Mouse (Mus musculus) T-helper 2 cell (primary cell): ENCODE measurements around the gene Sf3a1.
"Not testable (repeated sequence)": the region's sequence is repeated elsewhere in the genome, so short reads cannot be mapped to it uniquely, and the experiment has no call there.

Experiments
- in situ Hi-C: fragments of 300-600 bp; cut with MboI, MseI; formaldehyde crosslinking; loops from one replicate; pipeline ENCODE4 v1.15.1; 2025; ENCODE audit warnings: high pct_unique_total_duplicates

Gene Sf3a1

DNA sequence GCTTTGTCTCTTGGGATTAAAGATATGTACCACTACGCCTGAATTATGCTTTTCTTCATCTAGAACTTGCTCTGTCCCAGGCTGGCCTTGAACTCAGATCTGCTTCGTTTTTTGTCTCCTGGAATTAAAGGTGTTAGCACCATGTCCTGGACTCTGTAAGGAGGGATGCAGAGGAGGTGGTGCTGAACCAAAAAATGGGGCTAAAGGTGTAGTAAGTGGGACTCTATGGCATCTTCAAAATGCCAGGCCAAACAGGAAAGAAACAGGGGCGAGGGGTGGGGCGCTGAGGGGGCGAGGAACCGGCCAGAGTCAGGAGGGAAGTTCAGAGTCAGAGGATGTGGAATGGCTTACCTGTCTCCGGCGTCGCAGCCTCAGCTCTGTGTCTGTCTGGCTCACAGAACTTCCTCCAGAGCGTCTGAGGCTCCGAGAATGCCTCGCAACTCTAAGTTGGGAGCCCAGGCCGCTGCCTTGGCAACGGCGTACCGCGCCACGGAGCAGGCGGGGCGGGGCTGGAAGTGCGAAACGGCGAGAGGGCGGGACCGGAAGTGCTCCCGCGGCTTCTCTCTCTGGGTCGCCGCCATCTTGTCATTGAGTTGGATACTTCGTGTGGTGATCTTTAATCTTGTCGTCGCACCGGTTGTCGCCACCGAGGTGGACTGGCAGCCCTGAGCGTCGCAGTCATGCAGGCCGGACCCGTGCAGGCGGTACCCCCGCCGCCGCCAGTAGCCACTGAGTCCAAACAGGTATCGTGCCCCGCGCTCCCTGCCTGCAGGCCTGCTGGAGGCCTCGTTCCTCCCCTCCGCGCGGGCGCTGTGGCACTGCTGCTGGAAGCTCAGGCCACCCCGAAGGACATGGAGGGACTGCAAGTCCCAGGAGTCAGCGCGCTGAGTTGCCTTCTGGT lies at the start of gene Sf3a1, which contains the start of gene Ccdc157:
Sf3a1 (plus strand) TSS at position 543 of the 901 bp plus-strand sequence.
Ccdc157 (minus strand) TSS at position 486 of the 901 bp plus-strand sequence.
- in situ Hi-C loops, result no loop called here

DNA sequence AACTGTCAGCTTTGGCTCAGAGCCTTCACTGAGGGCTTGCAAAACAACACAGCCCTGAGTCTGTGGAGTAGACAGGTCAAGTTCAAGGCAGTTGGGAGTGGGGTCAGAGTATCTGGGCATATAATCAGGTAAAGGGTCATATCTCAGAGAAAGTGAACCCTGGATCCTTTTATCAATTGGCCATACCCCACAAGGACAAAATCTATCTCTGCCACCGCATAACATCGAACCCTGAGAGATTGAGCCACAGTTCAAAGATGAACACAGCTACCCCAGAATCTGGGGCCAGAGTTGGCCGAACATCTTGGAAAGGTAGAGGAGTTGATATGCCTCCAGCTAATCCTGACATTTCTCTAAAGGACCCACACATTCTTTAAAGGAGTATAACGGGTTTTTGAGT lies 48.1 kb upstream of the Sf3a1 start:
- in situ Hi-C loops, result no loop called here

DNA sequence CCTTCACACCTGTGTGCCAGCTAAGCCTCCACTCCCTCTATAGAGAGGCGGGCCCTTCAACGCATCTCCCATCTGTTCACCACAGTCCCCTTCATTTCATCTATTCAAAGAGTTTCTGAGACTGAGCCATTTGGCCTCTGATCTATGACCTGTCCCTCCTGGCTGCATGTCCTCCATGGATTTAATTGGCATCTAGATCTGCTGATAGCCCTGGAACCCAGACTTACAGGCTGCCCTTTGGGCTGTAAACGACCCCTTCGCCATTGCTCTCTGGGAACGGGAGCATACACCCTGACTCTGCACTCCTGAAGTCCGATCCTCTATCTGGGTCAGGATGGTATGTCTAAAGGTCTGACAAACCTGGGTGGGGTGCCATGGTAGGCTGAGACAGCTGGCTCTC lies 47.3 kb upstream of the Sf3a1 start:
- in situ Hi-C loops, result no loop called here

DNA sequence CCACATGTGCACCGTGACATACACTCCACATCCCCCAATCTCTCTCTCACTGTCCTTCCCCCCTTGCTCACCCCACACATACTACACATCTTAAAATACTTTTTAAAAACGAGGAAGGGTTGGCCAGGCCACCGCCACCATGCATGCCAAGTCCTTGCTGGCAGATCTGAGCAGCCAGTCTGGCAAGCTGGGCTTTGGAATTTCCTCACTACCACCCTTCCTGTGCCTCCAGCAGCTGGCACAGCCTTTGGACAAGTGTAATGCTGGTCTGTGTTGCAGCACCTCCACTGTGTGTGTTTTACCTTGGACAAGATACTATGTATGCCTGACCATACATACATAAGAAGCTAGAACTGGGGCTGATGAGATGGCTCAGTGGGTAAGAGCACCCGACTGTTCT lies 46.7 kb upstream of the Sf3a1 start:
- in situ Hi-C loops, result no loop called here

DNA sequence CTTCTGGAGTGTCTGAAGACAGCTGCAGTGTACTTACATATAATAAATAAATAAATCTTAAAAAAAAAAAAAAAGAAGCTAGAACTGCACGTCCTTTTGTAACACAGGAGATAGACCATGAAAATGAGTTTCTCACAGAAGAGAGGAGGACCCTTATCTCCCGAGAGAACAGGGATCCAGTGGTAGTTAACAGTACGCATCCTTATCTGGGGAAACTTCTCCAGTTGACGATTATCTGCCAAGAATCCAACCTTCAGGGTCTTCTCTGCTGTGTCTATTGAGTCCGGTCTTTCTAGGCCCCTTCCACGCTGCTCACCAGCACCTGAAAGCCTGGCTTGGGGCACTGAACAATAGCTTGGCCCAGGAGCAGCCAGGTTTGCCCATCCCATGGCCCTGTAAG lies 46.2 kb upstream of the Sf3a1 start:
- in situ Hi-C loops, result no loop called here

DNA sequence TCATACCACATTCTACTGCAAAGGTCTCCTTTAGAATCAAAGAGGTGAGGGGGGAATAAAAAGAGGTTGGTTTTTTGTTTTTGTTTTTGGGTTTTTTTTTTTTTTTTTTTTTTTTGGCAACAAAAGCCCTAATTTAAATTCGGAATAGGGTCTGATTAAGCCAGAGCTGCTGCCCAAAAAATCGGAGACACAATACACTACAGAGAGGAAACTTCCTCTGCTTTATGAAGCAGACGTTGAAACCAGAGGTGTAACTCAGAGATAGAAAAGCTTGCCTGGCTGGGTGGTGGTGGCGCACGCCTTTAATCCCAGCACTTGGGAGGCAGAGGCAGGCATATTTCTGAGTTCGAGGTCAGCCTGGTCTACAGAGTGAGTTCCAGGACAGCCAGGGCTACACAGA lies 45.6 kb upstream of the Sf3a1 start:
- in situ Hi-C loops, result not testable (repeated sequence)

DNA sequence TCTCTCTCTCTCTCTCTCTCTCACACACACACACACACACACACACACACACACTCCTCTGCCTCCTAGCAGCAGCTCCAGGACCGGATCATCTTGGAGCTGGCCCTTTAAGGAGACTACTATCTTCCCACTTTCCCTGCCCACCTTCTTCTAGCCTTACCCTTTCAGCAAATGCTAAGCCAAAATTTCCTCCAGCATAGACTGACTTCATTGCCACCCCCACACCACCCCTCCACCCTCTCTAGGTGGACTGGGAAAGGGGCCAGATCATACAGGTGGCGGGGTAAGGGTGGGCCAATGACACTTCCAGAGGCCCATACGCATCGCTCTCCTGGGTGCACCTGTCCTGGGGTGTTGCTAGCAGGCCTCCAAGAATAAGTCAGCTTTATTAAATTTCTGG lies 44.7 kb upstream of the Sf3a1 start:
- in situ Hi-C loops, result no loop called here

DNA sequence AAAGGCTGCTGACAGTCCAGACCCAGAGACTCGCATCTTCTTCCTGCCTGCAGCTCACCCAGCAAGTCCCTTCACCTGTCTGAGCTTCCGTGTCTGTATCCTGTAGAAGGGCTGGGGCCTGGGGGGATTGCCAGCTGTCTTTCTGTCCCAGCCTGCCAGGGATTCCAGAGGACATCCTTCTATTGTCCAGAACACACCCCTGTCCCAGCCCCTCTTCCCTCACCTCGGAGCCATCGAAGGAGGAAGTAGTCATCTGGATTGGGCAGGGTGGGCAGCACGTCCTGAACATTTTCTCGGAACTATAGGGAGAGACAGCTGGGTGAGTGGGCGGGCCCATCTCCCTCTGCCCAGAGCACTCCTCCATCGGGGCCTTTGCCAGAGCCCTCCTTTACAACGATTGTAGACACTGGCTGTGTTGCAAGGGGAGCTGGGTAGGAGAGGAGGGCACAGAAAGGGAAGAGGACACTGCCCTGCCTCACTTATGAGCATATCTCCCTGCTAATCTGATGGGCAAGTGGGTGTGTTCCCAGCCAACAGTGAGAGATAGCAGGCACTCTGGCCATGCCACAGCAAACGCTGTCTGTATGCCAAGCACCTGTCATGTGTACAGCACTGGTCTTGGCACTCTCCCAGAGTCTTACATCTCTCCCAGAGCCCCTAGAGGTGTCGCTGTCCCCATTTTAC lies 43.5 kb upstream of the Sf3a1 start:
- in situ Hi-C loops, result no loop called here

DNA sequence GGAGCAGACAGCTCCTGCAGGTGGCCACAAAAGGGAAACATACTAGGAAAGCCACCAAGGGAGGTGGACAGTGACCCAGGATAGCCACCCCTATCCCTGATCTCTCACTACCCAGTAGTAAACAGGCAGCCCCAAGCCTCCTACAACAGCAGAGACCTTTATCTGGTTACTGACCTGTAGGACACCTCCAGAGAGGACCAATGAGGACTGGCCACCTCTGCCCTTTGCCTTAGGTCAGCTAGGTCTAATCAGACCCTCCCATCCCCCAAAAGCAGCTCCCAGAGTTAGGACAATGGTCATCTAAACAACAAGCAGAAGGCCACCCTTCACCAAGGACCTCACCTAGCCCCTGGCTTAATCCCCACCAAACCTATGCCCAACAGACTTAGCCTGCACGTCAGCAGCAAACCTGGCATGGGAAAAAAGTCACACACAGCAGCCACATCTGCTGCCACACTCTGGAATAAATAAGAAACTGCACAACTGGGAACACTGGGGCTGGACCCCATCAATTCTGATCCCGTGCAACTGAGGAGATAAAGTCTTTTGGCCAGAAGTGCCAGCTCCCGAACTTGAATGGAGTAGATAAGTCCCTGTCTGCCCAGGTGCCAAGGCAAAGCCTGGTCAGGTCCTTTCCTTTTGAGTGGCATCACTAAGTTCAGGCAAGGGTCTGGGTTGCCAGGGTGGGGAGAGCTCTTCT lies 42.6 kb upstream of the Sf3a1 start:
- in situ Hi-C loops, result no loop called here

DNA sequence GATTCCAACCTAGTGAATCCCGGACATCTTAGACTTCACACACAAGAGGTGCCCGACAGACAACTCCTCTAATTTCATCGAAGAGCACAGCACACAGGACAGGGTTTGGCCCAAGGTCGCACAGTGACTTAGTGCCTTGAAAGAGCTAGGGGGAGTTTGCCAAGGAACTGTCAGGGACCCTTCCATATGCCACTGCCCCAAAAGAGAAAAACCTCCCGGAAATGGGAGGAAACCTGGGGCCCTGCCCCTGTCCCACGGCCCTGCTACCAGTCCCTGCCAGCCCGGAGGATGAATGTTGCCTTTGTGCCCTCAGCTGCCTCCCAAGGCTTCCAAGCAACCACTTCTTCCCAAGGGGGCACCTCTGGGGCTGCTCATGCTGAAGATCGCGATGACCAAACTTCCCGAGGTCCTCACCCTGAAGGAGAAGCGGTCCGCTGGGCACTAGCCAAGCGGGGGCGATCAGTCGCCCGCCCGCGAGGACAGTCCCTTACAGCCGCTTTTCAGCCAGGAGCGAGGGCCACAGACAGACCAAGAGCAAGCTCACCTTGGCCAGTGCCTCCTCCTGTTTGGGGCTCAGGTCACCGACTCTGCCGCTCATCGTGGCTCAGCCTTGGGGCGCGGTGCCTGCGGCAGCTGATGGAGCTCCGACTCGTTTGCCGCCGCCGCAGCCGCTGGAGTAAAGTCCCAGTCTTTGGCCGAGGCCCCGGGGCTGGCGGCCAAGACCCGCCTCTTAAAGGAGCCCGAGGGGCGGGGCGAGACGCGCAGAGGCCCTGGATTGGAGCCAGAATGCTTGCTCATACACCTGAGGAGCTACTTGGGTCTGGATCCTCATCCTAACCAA lies 41.8 kb upstream of the Sf3a1 start:
- in situ Hi-C loops, result no loop called here

DNA sequence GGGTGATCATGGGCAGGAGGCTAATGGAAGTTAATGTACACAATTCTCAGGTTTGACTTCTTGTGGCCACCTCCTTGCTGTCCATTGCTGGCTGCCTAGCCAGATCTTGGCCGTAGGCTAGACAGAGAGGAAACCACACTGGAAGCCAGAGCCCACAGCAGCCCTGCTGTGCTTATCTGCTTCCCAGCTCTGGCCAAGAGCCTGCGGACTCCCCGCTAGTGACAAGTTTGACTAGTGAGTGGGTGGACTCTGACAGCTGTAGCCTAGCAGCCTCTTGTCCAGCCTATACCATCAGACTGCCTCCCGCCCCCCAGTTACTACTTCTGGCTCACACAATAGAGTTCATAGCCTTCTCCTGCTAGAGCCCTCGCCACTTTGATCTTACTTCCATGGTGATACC lies 40.5 kb upstream of the Sf3a1 start:
- in situ Hi-C loops, result no loop called here

DNA sequence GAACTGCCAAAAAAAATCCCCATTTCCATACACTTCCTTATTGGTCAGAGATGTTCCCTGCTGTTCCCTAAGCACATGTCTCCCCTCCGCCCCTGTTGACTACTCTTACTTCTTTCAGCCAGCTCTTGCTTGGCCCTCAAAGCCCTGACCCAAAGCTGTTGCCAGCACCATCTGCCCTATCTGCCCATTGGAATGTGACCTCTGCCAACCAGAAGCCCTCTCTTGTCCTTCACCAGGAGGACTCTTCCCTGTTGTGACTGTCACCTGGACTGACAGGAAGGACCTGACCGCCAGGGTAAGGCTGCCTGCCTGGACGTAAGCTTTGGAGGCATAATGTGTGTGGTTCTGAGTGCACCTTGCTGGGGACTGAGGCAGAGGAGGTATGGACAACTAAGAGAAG lies 38.5 kb upstream of the Sf3a1 start:
- in situ Hi-C loops, result no loop called here

DNA sequence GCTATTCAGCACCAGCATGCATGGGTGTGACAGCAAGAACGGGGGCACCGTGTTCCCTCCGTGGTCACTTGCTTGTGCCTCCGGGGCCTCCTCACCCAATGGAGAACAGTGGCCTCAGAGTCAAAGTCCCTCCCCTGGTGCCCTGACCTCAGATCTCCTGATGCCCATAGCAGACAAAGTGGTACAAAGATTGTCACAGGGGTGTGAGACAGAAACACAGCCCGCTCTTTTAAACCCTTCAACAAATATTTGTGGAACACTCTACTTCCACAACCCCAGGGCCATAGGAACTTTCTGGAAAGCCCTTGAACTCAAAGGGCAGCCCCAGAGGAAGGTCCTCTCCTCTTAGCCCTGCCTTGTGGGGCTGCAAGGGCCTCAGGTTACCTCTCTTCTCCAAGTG lies 37.9 kb upstream of the Sf3a1 start:
- in situ Hi-C loops, result no loop called here

DNA sequence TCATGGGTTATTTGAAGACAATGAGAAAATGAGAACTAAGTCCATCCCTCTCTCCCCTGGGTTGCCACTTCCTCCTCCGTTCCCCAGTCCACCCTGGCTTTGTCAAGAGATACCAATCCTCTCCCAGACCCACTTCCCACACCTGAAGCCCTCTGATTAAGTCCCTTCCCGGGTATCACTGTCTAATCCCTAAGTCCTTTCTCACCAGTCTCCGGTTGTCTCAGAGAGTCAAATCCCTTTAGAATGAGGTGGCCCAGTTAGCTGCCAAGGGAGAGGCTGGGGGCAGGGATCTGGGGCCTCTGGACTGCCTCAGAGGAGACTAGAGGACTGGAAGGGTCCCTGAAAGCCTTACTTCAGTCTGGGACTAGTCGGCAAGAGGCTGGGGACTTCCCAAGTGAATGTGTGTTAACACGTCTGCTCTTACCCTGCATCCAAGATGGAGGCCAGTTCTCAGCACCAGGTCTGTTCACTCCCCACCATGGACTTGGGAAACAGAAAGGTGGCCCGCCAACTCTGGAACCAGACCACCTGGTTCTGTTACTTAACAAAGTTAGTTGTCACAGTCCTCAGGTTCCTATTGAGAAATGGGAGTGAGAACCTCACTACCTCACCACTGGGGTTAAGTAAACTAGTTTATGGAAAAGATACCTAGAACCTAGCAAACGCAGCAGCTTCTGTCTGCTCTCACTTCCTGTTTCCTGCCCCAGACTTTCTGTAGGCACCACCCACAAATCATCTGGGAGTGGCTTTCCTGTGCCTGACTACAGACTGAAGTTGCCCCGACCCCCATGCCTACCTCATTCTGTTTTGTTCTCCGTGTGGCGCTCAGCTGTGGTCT lies 37.2 kb upstream of the Sf3a1 start, which contains the start of gene Sec14l2:
Sec14l2 (minus strand) TSS at position 674 of the 838 bp plus-strand sequence.
- in situ Hi-C loops, result no loop called here

DNA sequence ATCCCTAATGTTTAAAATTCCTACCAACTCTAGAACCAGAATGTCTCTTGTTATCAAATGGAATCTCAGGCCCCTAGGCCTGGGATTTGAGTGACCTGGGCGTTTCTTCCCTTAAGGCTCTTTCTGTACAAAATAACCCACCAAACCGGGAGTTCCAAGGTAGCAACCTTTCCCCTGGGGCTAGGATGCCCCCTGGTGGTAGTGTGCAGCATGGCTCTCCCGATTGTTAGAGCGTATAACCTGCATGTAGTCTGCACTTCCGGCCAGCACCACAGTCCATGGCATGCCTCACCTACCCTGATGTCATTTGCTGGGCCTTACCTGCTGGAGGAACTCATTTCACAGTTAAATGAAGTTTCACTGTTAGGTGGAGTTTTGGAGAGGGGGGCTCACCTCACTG lies 36.2 kb upstream of the Sf3a1 start:
- in situ Hi-C loops, result no loop called here

DNA sequence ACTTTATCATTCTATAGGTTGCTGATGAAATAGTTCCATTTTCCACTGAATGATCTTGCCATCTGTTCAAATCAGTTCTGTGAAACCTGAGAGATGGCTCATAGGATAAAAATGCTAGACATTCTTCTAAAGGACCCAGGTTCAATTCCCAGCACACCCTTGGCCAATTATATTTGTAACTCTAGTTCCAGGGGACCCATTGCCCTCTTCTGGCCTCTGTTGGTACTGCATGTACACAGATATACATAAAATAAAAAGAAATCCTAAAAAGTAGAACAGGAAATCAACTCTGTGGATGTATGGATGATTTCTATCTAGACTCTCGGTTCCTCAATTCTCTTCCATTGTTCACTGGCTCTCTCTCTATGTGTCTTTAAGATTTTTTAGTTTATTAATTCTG lies 33.1 kb upstream of the Sf3a1 start:
- in situ Hi-C loops, result no loop called here

DNA sequence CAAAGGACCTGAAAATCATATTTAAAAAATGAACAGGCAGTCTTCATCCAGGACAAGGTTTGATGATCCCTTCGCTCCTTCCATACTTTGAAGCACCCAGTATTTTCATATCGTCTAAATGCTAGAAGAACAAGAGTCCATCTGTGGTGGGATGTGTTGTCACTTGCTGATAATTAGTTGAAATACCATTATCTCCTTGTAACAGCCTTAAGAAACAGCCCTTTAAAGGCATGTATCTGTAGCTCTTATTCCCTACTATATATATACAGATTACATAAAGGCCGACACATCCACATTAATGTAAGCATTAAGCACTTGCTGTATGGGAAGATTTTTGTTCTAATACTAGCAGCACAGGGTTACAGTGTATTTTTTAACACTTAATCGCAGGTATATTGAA lies 31.7 kb upstream of the Sf3a1 start:
- in situ Hi-C loops, result not testable (repeated sequence)

DNA sequence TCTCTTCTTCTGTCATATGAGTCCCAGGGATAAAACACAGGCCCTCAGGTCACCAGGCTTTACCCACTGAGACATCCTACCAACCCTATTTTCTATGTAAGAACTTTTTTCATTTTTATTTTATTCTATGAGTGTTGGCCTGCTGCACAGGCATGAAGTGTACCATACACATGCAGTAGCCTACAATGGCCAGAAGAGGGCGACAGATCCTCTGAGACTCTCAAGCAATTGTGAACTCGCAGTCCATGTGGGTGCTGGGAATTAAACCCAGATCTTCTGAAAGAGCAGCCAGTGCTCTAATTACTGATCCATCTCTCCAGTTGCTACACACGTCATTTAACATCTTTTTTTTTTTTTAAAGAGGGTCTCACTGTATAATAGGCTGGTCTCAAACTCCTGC lies 26.7 kb upstream of the Sf3a1 start:
- in situ Hi-C loops, result no loop called here

DNA sequence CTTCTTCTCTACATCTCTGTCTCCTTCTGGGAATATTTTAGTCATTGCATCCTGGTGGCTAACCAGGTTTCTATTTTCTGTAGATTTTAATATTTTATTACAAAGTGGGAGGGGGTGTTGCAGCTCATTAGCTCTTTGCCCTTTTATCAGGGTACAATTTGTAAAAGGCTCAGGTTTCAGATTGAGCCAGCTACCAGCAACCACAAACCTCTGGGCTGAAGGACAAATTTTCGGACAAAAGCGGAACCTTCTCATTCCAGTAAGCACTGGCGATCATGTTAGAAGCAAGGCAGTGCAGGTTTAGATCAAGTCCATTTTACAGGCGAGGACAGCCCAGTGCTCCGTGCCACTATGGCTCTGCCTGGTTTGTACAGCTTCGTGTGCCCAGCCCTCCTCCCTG lies 25.8 kb upstream of the Sf3a1 start:
- in situ Hi-C loops, result no loop called here
